Mouse (Mus musculus): ENCODE measurements at regions not wholly inside any gene's neighbourhood (a gene's known extent, or its start where the extent isn't known, plus 50 kb on each side); places are given as distances from the start of the nearest gene placed in this dataset.

- no peaks in the 10 kb centered on the region for H3K9me3 ChIP-seq (replicated peaks; ENCODE audit: control insufficient read depth, low read length)
- no peak for ATAC-seq (ENCODE audit: low read depth)
- no peak overlapping the region for H3K4me2 ChIP-seq (ENCODE audit: low read depth, low read length)
- H3K27me3 ChIP-seq (ENCODE audit: control insufficient read depth, insufficient read depth, low read depth, low read length), result peaks cover 4% of the 10 kb centered on the region
- no peak overlapping the region for H3K9ac ChIP-seq (ENCODE audit: low read depth, low read length)
- no peaks in the 10 kb centered on the region for H3K4me1 ChIP-seq (ENCODE audit: control insufficient read depth, low read depth, low read length)
- H3K36me3 ChIP-seq (ENCODE audit: control insufficient read depth, insufficient read depth), result no peaks in the 10 kb centered on the region
- 59% methylated on average over 5 of the region's 5 CpGs for WGBS (ENCODE audit: insufficient replicate concordance)
- no peak overlapping the region for H3K27ac ChIP-seq (ENCODE audit: low read length)
- H3K4me3 ChIP-seq (ENCODE audit: low read depth, low read length), result no peak overlapping the region
Observed at GRCm38 (mm10) chr14:48855453-48855852, 181.8 kb upstream of the Otx2 start.

GRCm38 (mm10) chr14:48854188-48854924, 180.7 kb upstream of the Otx2 start:
- H3K9me3 ChIP-seq (replicated peaks; ENCODE audit: control insufficient read depth, low read length), result no peaks in the 10 kb centered on the region

GRCm38 (mm10) chr14:48853479-48854187, 180.0 kb upstream of the Otx2 start:
- H3K27ac ChIP-seq (ENCODE audit: low read length), result no peak overlapping the region
- 46% methylated on average over 7 of the region's 7 CpGs for WGBS (ENCODE audit: insufficient replicate concordance)
- no peaks in the 10 kb centered on the region for H3K9me3 ChIP-seq (replicated peaks; ENCODE audit: control insufficient read depth, low read length)
- H3K4me1 ChIP-seq (ENCODE audit: control insufficient read depth, low read depth, low read length), result no peaks in the 10 kb centered on the region
- no peak overlapping the region for H3K9ac ChIP-seq (ENCODE audit: low read depth, low read length)
- no peak for ATAC-seq (ENCODE audit: low read depth)
- peaks cover 4% of the 10 kb centered on the region for H3K27me3 ChIP-seq (ENCODE audit: control insufficient read depth, insufficient read depth, low read depth, low read length)
- no peaks in the 10 kb centered on the region for H3K36me3 ChIP-seq (ENCODE audit: control insufficient read depth, insufficient read depth)
- no peak overlapping the region for H3K4me2 ChIP-seq (ENCODE audit: low read depth, low read length)
- no peak overlapping the region for H3K4me3 ChIP-seq (ENCODE audit: low read depth, low read length)

More at GRCm38 (mm10) chr14:48854188-48854924, 180.7 kb upstream of the Otx2 start:
- H3K9ac ChIP-seq (ENCODE audit: low read depth, low read length), result no peak overlapping the region
- no peak overlapping the region for H3K4me3 ChIP-seq (ENCODE audit: low read depth, low read length)
- no peaks in the 10 kb centered on the region for H3K4me1 ChIP-seq (ENCODE audit: control insufficient read depth, low read depth, low read length)
- no peak overlapping the region for H3K27ac ChIP-seq (ENCODE audit: low read length)
- H3K27me3 ChIP-seq (ENCODE audit: control insufficient read depth, insufficient read depth, low read depth, low read length), result peaks cover 4% of the 10 kb centered on the region
- 19% methylated on average over 9 of the region's 9 CpGs for WGBS (ENCODE audit: insufficient replicate concordance)
- ATAC-seq (ENCODE audit: low read depth), result no peak
- H3K36me3 ChIP-seq (ENCODE audit: control insufficient read depth, insufficient read depth), result no peaks in the 10 kb centered on the region
- H3K4me2 ChIP-seq (ENCODE audit: low read depth, low read length), result no peak overlapping the region

GRCm38 (mm10) chr14:48852787-48853186, 179.2 kb upstream of the Otx2 start:
- Histone ChIP-seq H3K4me1 (ENCODE audit: control insufficient read depth, low read depth, low read length) (no peaks in the 10 kb centered on the region), H3K36me3 (ENCODE audit: control insufficient read depth, insufficient read depth) (no peaks in the 10 kb centered on the region), H3K27me3 (ENCODE audit: control insufficient read depth, insufficient read depth, low read depth, low read length) (peaks cover 4% of the 10 kb centered on the region), H3K4me2 (ENCODE audit: low read depth, low read length) (peak overlapping the region; percentile 31), H3K9ac (ENCODE audit: low read depth, low read length) (no peak overlapping the region), H3K4me3 (ENCODE audit: low read depth, low read length) (no peak overlapping the region), H3K27ac (ENCODE audit: low read length) (no peak overlapping the region), H3K9me3 (replicated peaks; ENCODE audit: control insufficient read depth, low read length) (no peaks in the 10 kb centered on the region)
- 5% methylated on average over 15 of the region's 15 CpGs for WGBS (ENCODE audit: insufficient replicate concordance)
- no peak for ATAC-seq (ENCODE audit: low read depth)

GRCm38 (mm10) chr14:48852061-48852460, 178.4 kb upstream of the Otx2 start:
- H3K4me1 ChIP-seq (ENCODE audit: control insufficient read depth, low read depth, low read length), result no peaks in the 10 kb centered on the region
- WGBS (ENCODE audit: insufficient replicate concordance), result 46% methylated on average over 4 of the region's 4 CpGs
- H3K4me3 ChIP-seq (ENCODE audit: low read depth, low read length), result no peak overlapping the region
- no peak overlapping the region for H3K9ac ChIP-seq (ENCODE audit: low read depth, low read length)
- H3K27me3 ChIP-seq (ENCODE audit: control insufficient read depth, insufficient read depth, low read depth, low read length), result peaks cover 4% of the 10 kb centered on the region
- no peak for ATAC-seq (ENCODE audit: low read depth)
- H3K27ac ChIP-seq (ENCODE audit: low read length), result no peak overlapping the region
- H3K36me3 ChIP-seq (ENCODE audit: control insufficient read depth, insufficient read depth), result no peaks in the 10 kb centered on the region
- H3K9me3 ChIP-seq (replicated peaks; ENCODE audit: control insufficient read depth, low read length), result no peaks in the 10 kb centered on the region
- no peak overlapping the region for H3K4me2 ChIP-seq (ENCODE audit: low read depth, low read length)

- no peak for ATAC-seq (ENCODE audit: low read depth)
Observed at GRCm38 (mm10) chr14:48842861-48843260, 169.2 kb upstream of the Otx2 start.

GRCm38 (mm10) chr14:48841278-48841677, 167.7 kb upstream of the Otx2 start:
- no peaks in the 10 kb centered on the region for H3K9me3 ChIP-seq (replicated peaks; ENCODE audit: control insufficient read depth, low read length)
- no peak overlapping the region for H3K27ac ChIP-seq (ENCODE audit: low read length)
- WGBS (ENCODE audit: insufficient replicate concordance), result 36% methylated on average over 5 of the region's 5 CpGs
- H3K36me3 ChIP-seq (ENCODE audit: control insufficient read depth, insufficient read depth), result no peaks in the 10 kb centered on the region
- H3K27me3 ChIP-seq (ENCODE audit: control insufficient read depth, insufficient read depth, low read depth, low read length), result no peaks in the 10 kb centered on the region
- H3K9ac ChIP-seq (ENCODE audit: low read depth, low read length), result no peak overlapping the region
- no peaks in the 10 kb centered on the region for H3K4me1 ChIP-seq (ENCODE audit: control insufficient read depth, low read depth, low read length)
- no peak for ATAC-seq (ENCODE audit: low read depth)
- H3K4me3 ChIP-seq (ENCODE audit: low read depth, low read length), result no peak overlapping the region
- H3K4me2 ChIP-seq (ENCODE audit: low read depth, low read length), result no peak overlapping the region

More at GRCm38 (mm10) chr14:48842861-48843260, 169.2 kb upstream of the Otx2 start:
- Histone ChIP-seq H3K4me1 (ENCODE audit: control insufficient read depth, low read depth, low read length) (no peaks in the 10 kb centered on the region), H3K4me3 (ENCODE audit: low read depth, low read length) (no peak overlapping the region), H3K27ac (ENCODE audit: low read length) (no peak overlapping the region), H3K4me2 (ENCODE audit: low read depth, low read length) (no peak overlapping the region), H3K27me3 (ENCODE audit: control insufficient read depth, insufficient read depth, low read depth, low read length) (no peaks in the 10 kb centered on the region), H3K36me3 (ENCODE audit: control insufficient read depth, insufficient read depth) (no peaks in the 10 kb centered on the region), H3K9ac (ENCODE audit: low read depth, low read length) (no peak overlapping the region), H3K9me3 (replicated peaks; ENCODE audit: control insufficient read depth, low read length) (no peaks in the 10 kb centered on the region)
- WGBS (ENCODE audit: insufficient replicate concordance), result 75% methylated on average over 4 of the region's 4 CpGs

GRCm38 (mm10) chr14:48837181-48837580, 163.6 kb upstream of the Otx2 start:
- Histone ChIP-seq H3K36me3 (ENCODE audit: control insufficient read depth, insufficient read depth) (no peaks in the 10 kb centered on the region), H3K4me1 (ENCODE audit: control insufficient read depth, low read depth, low read length) (no peaks in the 10 kb centered on the region), H3K9ac (ENCODE audit: low read depth, low read length) (no peak overlapping the region), H3K9me3 (replicated peaks; ENCODE audit: control insufficient read depth, low read length) (no peaks in the 10 kb centered on the region), H3K4me2 (ENCODE audit: low read depth, low read length) (no peak overlapping the region), H3K4me3 (ENCODE audit: low read depth, low read length) (no peak overlapping the region), H3K27me3 (ENCODE audit: control insufficient read depth, insufficient read depth, low read depth, low read length) (no peaks in the 10 kb centered on the region), H3K27ac (ENCODE audit: low read length) (no peak overlapping the region)
- WGBS (ENCODE audit: insufficient replicate concordance), result 60% methylated on average over 6 of the region's 6 CpGs
- ATAC-seq (ENCODE audit: low read depth), result no peak

GRCm38 (mm10) chr14:48836071-48836470, 162.5 kb upstream of the Otx2 start:
- Histone ChIP-seq H3K4me2 (ENCODE audit: low read depth, low read length) (no peak overlapping the region), H3K9ac (ENCODE audit: low read depth, low read length) (no peak overlapping the region), H3K27me3 (ENCODE audit: control insufficient read depth, insufficient read depth, low read depth, low read length) (no peaks in the 10 kb centered on the region), H3K4me3 (ENCODE audit: low read depth, low read length) (no peak overlapping the region), H3K36me3 (ENCODE audit: control insufficient read depth, insufficient read depth) (no peaks in the 10 kb centered on the region), H3K4me1 (ENCODE audit: control insufficient read depth, low read depth, low read length) (no peaks in the 10 kb centered on the region), H3K9me3 (replicated peaks; ENCODE audit: control insufficient read depth, low read length) (no peaks in the 10 kb centered on the region), H3K27ac (ENCODE audit: low read length) (no peak overlapping the region)
- 44% methylated on average over 2 of the region's 2 CpGs for WGBS (ENCODE audit: insufficient replicate concordance)
- no peak for ATAC-seq (ENCODE audit: low read depth)

Measured in liver, embryonic 16.5 days (tissue).